Mouse (Mus musculus): ENCODE data around the gene Fggy. TPM values are rescaled to one million over a fixed set of nuclear protein-coding genes. Genes with fewer than 3 reads are reported as not detected.

Fggy gene
- total RNA-seq, 2 experiments from 2014 or later: 9.4 to 16.9 TPM

DNA sequence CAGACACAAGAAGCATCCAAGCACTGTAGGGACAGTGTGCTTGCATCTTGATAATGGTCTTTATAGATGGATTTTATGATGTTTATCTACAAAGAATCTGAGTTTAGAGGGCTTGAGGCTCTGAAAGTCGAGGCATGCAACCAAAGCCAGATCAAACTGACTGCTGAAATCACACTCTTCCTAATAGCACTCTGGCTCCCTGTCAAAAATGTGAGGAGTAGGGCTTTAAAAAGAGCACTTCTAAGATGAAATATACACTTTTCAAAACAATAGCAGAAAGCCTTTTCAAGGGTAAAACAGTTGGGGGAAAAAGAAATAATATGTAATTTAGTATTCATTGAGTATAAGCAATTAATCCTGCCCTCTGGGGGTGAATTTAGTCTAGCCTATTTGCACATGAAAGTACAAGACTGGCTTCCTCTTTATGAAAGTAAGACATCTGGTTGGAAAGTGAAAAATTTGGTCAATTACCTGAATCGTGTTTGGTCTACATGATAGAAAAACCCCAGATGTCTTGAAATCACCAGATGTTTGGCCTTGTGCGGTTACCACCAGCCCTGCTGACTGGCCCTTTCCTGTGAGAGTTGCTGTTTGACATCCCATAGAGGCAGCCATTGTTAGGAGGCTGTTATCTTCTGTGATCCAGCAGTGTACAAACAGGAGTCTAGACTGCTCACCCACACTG is 172.0 kb downstream of the Fggy start:
- 0 out of 2 replicates have a peak overlapping the region, but pooled peaks have one; percentile 14 for H3K27ac ChIP-seq
- H3K4me3 ChIP-seq: no peak overlapping the region
- no peak for DNase-seq (ENCODE audit: low spot score in 2 of 2)
- peak; percentile 32 for TF ChIP-seq CTCF (conservative IDR thresholded peaks at IDR 0.05)

DNA sequence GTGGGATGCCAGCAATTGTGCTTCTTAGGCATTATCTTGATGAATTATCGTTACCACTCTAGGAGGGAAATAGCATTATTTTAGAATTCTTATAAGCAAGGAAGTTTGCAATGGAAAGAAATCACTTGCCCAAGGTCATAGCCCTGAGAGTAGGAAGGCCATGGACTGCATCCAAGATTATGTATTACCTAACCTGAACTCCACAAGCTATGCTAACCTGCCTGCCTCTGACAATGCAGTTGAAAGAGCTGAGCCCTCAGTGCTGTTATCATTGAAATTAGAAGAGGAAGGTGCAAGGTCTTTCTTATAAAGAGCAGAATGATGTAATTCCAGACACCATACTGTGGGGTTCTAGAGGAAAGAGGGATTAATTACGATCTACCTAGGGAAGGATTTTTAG is 173.8 kb downstream of the Fggy start:
- DNase-seq (ENCODE audit: low spot score in 2 of 2): no peak
- no peak for TF ChIP-seq CTCF (conservative IDR thresholded peaks at IDR 0.05)

DNA sequence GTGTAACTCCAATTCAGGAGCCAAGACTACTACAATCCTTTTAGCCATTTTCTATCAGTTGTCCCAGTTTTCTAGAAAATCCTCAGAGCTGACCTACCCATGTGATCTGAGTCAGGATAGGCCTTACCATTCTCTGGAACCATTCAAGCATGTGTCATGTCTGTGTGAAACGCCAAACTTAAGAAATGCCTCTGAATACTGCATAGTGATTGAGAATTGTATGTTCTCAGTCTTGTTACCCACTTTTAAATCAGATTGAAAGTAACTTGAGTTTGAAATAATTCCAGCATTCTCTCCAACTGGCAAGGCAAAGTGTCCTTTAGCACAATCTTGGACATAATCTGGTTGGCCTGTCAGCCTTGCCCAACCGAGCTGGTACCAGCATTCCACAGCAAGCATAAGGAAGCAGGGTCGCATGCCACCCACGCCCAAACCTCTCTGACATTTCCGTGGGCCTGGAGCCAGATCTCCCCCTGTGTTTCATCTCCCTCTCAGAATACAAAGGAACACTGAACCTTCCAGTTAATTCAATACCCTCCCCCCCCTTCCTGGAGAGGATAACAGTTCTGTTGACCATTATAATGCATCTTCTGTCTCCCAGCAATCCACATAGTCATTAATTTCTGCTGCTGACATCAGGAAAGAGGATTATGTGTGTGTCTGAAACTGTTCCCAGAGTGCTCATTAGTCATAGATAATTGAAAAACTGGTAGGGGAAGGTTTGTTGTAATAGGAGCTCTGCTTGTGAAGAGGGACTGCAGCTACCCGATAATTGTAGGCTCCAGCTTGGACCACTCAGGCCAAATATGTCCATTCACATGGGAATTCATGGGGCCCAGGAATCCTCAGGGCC is 176.3 kb downstream of the Fggy start:
- DNase-seq (ENCODE audit: low spot score in 2 of 2): peak in 1 of 2 experiments; percentile 45
- peak overlapping the region; percentile 88 for H3K27ac ChIP-seq
- no peak for TF ChIP-seq CTCF (conservative IDR thresholded peaks at IDR 0.05)

More for the DNA sequence above, 173.8 kb downstream of the Fggy start:
- H3K27ac ChIP-seq: no peak overlapping the region
- no peak overlapping the region for H3K4me3 ChIP-seq

DNA sequence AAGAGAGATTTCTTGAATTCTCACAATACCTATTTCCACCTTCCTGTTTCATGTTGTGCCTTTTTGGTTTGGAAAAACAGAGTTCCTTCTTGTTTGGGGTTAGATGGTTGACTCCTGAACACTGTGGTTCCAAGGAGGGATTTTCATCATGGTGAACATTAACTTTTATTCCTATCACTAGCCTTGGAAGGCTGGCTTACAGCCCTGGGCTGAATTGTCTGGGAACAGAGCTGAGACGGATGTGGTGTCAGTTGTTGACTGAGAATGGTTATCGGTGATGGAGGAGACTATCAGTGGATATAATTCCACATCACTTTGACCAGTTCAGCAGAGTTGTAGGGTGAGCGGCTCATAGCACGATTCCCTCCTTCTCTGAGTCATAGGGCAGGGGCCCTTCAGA is 178.7 kb downstream of the Fggy start:
- H3K4me3 ChIP-seq: no peak overlapping the region
- no peak overlapping the region for H3K27ac ChIP-seq
- no peak for DNase-seq (ENCODE audit: low spot score in 2 of 2)
- no peak for TF ChIP-seq CTCF (conservative IDR thresholded peaks at IDR 0.05)

More for the DNA sequence above, 176.3 kb downstream of the Fggy start:
- no peak overlapping the region for H3K4me3 ChIP-seq

DNA sequence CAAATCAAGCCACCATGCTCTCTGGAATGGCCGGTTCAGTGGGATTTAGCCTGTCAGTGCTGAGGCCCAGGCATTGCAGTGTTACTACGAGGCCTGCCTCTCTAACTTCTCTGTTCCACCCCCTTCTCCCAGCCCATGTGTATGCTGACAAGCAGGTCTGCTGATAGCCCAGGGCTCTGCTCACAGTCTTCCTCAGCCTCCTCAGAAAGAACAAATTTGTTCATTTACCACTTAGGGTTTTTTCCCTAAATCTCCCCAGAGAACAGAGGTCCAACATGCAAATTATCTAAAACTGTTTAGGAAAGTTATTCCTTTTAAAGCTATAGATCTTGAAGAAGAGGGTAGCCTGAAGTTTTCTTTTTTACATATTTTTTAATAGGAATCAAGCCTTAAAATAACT is 179.4 kb downstream of the Fggy start:
- H3K4me3 ChIP-seq: no peak overlapping the region
- TF ChIP-seq CTCF (conservative IDR thresholded peaks at IDR 0.05): no peak
- H3K27ac ChIP-seq: no peak overlapping the region
- no peak for DNase-seq (ENCODE audit: low spot score in 2 of 2)

DNA sequence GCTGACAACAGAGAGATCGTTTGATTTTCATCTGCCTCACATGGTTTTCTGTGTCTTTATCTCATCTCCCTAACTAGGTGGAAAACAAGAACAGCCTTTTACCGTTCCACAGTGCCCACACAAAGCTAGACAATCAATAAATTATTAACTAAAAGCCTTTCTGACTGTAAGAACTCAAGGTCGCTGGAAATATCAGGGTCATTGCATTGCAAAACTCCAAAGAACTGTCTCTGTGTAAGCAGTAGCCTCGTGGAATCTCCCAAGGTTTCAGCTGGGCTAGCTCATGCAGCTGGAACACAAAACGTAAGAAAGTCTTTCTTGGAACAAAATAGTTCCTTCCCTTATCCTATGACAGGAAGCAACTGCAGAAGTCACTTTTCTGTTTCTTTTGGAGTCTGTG is 180.9 kb downstream of the Fggy start:
- TF ChIP-seq CTCF (conservative IDR thresholded peaks at IDR 0.05): no peak
- DNase-seq (ENCODE audit: low spot score in 2 of 2): no peak
- Histone ChIP-seq H3K4me3 (no peak overlapping the region), H3K27ac (no peak overlapping the region)

DNA sequence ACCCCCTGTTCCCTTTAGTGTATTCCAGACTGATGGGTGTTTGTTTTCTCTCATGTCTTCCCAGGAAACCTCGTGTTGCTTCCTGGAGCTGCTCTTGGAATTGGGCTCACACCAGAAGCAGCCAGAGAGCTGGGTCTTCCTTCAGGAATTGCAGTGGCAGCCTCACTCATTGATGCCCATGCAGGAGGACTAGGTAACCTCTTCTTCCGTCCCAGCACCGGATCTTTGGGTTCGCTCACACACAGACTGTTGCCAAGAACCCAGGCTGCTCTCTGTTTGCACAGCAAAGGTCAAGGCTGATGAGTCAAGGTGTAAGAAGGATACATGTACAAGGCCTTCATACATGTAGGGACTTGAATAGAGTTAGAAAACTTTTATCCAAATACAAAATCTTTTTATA is 181.4 kb downstream of the Fggy start:
- TF ChIP-seq CTCF (conservative IDR thresholded peaks at IDR 0.05): no peak
- Histone ChIP-seq H3K27ac (no peak overlapping the region), H3K4me3 (no peak overlapping the region)
- DNase-seq (ENCODE audit: low spot score in 2 of 2): no peak

DNA sequence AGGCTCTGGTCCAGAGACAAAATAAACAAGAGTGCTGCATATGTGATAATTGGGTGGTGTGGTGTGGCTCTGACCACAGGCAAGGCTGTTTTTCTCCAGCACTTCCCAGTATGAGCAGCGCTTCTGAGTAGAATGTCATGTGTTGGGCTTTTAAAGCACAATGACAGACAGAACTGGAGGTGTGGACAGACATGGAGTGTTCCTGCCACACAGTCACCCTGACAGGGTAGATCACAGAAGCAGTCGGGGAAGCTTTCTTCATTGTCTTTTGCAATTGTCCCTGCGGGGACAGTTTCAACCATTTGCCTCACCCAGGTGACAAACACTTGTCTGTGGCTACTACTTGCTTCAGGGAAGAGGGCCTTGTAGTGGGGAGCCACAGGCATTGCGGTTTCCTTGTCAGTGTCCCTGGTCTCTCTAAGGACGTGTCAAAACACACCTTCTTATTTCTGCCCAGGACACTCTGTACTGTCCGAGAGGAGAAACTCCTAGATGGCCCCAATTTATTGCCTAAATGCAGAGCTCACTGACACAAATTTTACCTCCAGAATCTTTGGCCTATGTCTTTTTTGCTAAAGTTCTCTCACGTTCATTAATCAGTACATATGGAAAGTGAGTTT is 183.9 kb downstream of the Fggy start:
- Histone ChIP-seq H3K27ac (no peak overlapping the region), H3K4me3 (no peak overlapping the region)
- no peak for DNase-seq (ENCODE audit: low spot score in 2 of 2)
- no peak for TF ChIP-seq CTCF (conservative IDR thresholded peaks at IDR 0.05)

DNA sequence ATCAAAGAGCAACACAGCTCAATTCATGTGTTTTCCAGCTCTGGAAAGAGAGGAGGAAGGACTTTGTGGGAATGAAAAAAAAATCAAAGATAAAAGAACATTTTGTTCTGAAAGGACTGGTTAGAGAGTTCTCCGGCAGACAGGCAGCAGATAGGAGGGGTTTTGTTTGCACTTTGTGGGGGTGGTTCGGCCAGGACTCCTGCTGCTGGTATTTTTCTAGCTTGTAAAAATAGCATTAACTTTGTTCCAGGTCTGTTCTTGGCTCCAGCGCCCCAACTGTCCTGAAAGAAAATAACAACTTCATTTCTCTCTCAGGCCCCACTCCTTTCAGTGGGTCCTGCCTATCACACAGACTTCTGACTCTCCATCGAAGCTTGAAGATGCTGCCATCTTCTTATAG is 185.7 kb downstream of the Fggy start:
- peak; percentile 64 for TF ChIP-seq CTCF (conservative IDR thresholded peaks at IDR 0.05)
- peak overlapping the region; percentile 78 for H3K27ac ChIP-seq
- peak; percentile 32 to 44 for DNase-seq (ENCODE audit: low spot score in 2 of 2)
- no peak overlapping the region for H3K4me3 ChIP-seq

DNA sequence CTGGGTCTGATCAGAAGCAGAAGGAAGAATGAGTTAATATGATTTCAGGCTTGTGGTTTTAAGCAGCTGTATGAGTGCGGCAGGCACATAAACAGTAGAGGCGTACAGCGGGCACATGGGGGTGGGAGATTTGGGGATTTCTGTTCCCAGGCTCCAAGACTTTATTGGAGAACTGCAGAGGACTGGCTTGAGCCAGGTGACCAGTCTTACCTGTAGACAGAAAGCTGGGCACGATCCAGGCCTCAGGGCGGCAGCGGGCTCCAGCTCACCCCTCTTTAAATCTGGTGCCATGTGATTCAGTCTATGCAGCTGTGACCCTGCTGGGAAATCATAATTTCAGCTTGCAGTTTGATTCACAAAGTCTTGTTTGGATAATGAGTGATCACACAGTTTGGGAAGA is 189.6 kb downstream of the Fggy start:
- Histone ChIP-seq H3K27ac (peak overlapping the region; percentile 55; the same call in 1 of the 2 replicates), H3K4me3 (no peak overlapping the region)
- DNase-seq (ENCODE audit: low spot score in 2 of 2): no peak
- TF ChIP-seq CTCF (conservative IDR thresholded peaks at IDR 0.05): no peak

DNA sequence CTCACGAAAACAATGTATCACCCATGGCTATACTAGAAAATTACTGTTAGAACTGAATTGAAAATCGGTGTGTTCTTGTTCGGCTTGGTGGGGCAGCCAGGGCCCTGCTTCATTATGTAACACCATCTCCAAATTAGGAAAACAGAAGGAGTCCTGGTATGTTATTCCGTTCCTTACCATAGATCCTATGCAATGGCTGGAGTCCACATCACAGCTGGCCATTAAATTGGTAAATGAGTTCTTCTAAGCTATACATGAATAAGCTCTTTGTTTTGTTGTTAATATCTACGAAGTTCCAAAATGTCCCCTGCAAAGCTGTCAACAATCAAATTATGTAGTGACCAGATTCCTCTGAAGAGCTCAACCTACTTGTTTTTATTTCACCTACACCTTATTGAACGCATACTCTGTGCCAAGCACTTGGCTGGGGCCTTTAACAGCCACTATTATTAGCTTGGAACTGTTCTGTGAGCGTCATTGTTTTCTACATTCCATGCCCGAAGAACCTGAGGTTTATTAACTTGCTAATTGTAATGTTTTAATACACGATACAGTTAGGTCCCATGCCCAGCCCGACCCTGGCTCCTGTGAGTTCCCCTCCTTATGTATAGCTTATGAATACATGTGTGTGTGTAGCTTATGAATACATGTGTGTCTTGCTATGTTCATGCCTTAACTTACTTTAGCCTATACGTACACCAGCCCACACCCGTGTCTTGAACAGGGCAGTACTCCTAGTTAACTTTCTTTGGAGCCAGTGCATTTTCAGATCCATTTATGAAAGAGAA is 190.3 kb downstream of the Fggy start:
- DNase-seq (ENCODE audit: low spot score in 2 of 2): no peak
- H3K4me3 ChIP-seq: no peak overlapping the region
- no peak for TF ChIP-seq CTCF (conservative IDR thresholded peaks at IDR 0.05)
- H3K27ac ChIP-seq: peak overlapping the region; percentile 55; the same call in 1 of the 2 replicates

DNA sequence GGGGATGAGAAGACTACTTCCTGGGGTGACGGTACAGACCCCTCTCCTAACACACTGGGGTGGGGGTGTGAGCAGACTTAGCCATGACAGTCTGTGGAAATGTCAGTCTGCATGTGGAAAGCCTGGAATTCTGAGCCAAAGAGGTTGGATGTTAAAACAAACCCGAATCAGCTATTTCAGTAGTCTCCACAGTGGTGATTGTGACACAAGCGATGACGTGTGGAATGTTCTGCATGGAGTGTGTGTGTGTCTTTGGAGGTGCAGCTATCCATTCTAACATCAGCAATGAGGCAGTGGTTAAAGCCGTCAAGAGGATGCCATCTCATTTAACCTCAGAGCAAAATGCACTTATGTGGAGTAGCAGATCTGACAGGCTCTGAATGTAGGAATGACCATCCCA is 192.9 kb downstream of the Fggy start:
- Histone ChIP-seq H3K4me3 (no peak overlapping the region), H3K27ac (no peak overlapping the region)
- no peak for TF ChIP-seq CTCF (conservative IDR thresholded peaks at IDR 0.05)
- no peak for DNase-seq (ENCODE audit: low spot score in 2 of 2)

Measured in layer of hippocampus, adult 2 months (tissue).